Mouse (Mus musculus) olfactory bulb, adult 2 months (tissue): ENCODE results near the gene Samd14.

Source experiments
- CTCF ChIP-seq: fragments of 200-500 bp; IDR thresholded peaks from 2 replicates; pipeline ENCODE4 v1.5.1; 2012; ENCODE audit warnings: low read depth, mild to moderate bottlenecking, low read length, moderate library complexity; ENCODE audit not compliant: insufficient read depth
- POLR2A ChIP-seq: fragments of 200-500 bp; IDR thresholded peaks from 2 replicates; pipeline ENCODE4 v1.6.1; 2012; ENCODE audit warnings: mild to moderate bottlenecking, low read depth, low read length, moderate library complexity; ENCODE audit not compliant: insufficient read depth

- no peak for TF ChIP-seq POLR2A
- TF ChIP-seq CTCF: no peak
Measured at GRCm38 (mm10) chr11:95070140-95071107, 60.7 kb downstream of the Samd14 start.
